Mouse (Mus musculus): ENCODE data around the gene Lbh.

Gene Lbh

GRCm38 (mm10) chr17:72938871-72939568, 20.9 kb downstream of the Lbh start:
- DNase-seq (ENCODE audit: low read depth in 2 of 2, low spot score in 2 of 2) = no peak

DNA sequence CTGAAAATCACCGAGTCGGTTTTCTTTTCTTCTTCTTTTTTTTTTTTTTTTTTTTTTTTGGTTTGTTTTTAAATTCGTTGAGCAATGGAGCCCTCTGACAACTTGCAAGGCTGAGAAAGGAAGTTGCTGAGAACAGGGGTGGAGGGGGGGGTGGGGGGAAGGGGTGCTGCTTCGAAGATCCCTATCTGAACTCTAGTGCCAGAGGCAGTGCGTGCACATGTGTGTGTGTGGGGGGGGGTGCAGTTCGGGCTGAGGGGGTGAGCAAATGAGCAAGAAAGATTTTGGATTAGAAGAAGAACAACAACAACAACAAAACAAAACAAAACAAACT, 21.4 kb downstream of the Lbh start:
- DNase-seq (ENCODE audit: low read depth in 2 of 2, low spot score in 2 of 2) = no peak

GRCm38 (mm10) chr17:72944368-72944767, 26.3 kb downstream of the Lbh start:
- DNase-seq (ENCODE audit: low read depth in 2 of 2, low spot score in 2 of 2) = no peak

DNA sequence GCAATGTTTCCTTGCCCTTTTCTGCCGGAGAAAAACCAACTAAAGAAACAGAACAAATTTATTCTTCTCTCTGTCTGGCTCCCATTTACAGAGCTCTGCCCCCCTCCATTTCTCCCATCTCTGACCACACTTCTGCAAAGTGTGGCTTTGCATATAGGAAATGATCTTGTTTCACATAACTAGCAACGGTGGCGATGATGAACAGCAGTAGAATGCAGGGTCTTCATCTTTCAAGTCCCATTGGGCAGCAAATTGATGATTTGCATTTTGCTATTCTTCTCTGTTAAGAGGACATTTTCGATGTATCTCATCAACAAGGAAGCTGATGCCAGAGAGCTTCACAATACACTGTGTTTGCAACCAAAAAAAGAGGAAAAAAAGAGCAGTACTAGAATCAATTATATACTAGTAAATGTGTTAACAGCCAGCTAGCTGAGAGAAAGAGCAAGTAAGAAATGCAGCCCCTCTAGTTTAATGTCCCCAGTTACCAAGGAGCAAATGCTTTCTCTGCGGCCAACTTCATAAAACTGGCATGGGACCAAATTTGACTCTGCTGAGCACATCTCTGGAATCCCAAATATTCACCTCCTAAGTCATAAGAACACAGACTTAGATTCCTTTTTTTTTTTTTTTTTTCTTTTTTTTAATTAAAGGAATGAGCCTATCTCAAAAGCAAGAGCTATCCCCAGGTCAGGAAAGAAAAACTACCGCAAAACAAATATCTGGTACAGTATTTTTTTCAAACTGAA, 29.2 kb downstream of the Lbh start:
- no peak for DNase-seq (ENCODE audit: low read depth in 2 of 2, low spot score in 2 of 2)

DNA sequence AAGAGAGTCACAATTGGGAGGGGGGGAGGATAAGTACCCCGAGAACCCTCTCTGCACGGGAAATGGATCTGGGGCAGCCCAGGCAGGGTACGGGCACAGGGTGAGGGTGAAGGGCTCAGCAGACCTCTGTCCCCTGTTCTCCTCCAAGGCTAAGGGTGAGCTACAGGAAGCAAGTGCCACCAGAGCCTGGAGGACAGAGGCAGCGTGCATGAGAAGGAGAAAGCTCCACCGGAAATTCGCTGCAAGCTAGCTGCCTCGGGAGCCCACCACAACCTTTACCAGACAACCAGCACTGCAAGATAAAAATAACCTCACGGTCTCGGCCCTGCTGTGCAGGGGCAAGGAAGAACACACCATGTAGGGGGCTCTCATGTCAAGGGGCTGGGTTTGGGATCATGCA, 30.0 kb downstream of the Lbh start:
- peak; percentile 58 to 66 for DNase-seq (ENCODE audit: low read depth in 2 of 2, low spot score in 2 of 2)

GRCm38 (mm10) chr17:72949247-72949701, 31.2 kb downstream of the Lbh start:
- peak; percentile 76 to 80 for DNase-seq (ENCODE audit: low read depth in 2 of 2, low spot score in 2 of 2)

GRCm38 (mm10) chr17:72951331-72951730, 33.2 kb downstream of the Lbh start:
- no peak for DNase-seq (ENCODE audit: low read depth in 2 of 2, low spot score in 2 of 2)

GRCm38 (mm10) chr17:72953811-72954685, 35.9 kb downstream of the Lbh start:
- DNase-seq (ENCODE audit: low read depth in 2 of 2, low spot score in 2 of 2) = no peak

GRCm38 (mm10) chr17:72955534-72955933, 37.4 kb downstream of the Lbh start:
- DNase-seq (ENCODE audit: low read depth in 2 of 2, low spot score in 2 of 2) = no peak

DNA sequence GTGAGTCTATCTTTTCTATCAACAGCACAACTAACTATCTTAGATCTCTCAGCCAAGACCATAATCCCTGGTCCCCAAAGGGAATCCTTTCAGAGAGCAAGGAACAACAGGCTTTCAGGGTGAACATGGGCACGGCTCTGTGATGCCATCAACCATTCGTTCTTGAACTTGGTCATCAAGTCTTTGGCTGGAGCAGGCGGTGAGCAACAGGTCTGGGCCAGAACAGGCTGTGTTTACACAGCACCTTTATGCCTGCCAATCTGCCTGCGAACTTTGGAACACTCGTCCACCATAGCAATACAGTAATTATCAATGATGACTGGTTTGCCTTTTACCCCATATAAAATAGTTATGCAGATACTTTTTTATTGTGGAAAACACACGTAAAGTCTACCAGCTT, 38.9 kb downstream of the Lbh start:
- no peak for DNase-seq (ENCODE audit: low read depth in 2 of 2, low spot score in 2 of 2)

- DNase-seq (ENCODE audit: low read depth in 2 of 2, low spot score in 2 of 2) = no peak
Observed at GRCm38 (mm10) chr17:72958886-72959285, 40.8 kb downstream of the Lbh start.

GRCm38 (mm10) chr17:72959497-72960039, 41.5 kb downstream of the Lbh start:
- DNase-seq (ENCODE audit: low read depth in 2 of 2, low spot score in 2 of 2) = no peak

GRCm38 (mm10) chr17:72960243-72960642, 42.1 kb downstream of the Lbh start:
- DNase-seq (ENCODE audit: low read depth in 2 of 2, low spot score in 2 of 2) = no peak

- DNase-seq (ENCODE audit: low read depth in 2 of 2, low spot score in 2 of 2) = no peak
Observed at GRCm38 (mm10) chr17:72960873-72961272, 42.8 kb downstream of the Lbh start.

- DNase-seq (ENCODE audit: low read depth in 2 of 2, low spot score in 2 of 2) = no peak
Observed at GRCm38 (mm10) chr17:72961953-72962630, 44.0 kb downstream of the Lbh start.

GRCm38 (mm10) chr17:72965687-72966086, 47.6 kb downstream of the Lbh start:
- DNase-seq (ENCODE audit: low read depth in 2 of 2, low spot score in 2 of 2) = no peak

GRCm38 (mm10) chr17:72966091-72966531, 48.0 kb downstream of the Lbh start:
- no peak for DNase-seq (ENCODE audit: low read depth in 2 of 2, low spot score in 2 of 2)

GRCm38 (mm10) chr17:72966878-72967277, 48.8 kb downstream of the Lbh start:
- DNase-seq (ENCODE audit: low read depth in 2 of 2, low spot score in 2 of 2) = no peak

DNA sequence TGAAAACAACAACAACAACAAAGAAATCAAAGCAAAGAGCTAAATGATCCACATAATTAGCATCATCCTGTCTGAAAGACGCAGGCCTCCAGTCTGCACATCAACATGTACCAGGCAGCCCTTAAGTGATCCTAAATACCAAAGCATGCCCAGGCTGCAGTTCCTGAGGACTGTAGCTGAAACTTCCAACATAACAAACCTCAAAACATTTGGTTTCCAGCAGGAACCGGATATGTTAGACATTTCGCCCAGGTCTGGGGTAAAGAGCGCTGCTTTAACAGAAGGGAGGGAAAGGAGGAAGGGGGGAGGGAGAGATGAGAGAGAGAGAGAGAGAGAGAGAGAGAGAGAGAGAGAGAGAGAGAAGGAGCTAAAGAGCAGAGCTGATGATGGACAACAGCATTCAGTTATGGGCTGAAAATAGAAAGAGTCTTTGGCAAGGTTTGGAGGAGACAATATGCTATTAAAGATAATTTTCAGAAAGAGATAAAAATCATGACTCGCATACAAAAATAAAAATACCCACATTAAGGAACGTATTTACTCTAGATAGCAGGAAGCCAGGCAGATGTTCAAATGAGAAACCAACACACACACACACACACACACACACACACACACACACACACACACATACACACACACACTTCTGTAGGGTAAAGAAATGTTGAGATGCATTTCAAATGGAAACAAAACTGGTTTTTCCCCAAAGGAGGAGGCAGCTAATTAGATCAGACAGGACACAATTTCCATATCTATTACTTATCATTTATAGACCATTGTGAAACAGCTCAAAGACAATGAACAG, 49.5 kb downstream of the Lbh start:
- DNase-seq (ENCODE audit: low read depth in 2 of 2, low spot score in 2 of 2) = no peak

DNA sequence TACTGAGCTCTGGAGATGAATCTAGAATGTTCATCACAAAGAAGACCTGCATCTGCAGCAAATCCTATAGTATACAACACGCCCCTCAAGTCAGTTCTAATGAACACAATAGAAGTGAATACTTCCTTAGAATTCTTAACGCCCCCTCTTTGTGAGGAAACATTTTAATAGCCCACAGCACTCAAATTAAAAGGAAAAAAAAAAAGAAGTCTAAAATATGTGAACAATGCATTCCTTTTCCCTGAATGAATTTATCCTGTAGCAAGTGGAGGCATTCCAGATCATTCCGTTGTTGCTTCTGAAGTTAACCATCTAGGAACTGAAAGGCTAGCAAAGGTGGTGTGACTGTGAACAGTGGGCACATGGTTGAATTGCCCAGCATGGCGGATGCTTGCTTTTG, 50.6 kb downstream of the Lbh start:
- no peak for DNase-seq (ENCODE audit: low read depth in 2 of 2, low spot score in 2 of 2)

Data from CD8-positive naive resting alpha-beta T cell, adult 2 months (primary cell).